ENCODE assay signal across 18 mouse cellular contexts in genomic region chr9:119034069-119034468, GRCm38 (mm10). TPM values are rescaled to one million over a fixed set of nuclear protein-coding genes. Genes with fewer than 3 reads are reported as not detected.
DNase-seq lines count a peak whose midpoint lies in the region; ATAC-seq lines count a peak whose summit lies in the region.
"Had no signal": no experiment of that assay in that cellular context is flagged by ENCODE, and none has a peak within 500 bp of the region (broad histone marks: within the 10 kb centered on the region; RNA-seq: fewer than 3 reads in every experiment).

No protein-coding gene starts in this region.

- no peaks in the 10 kb centered on the region for H3K9me3 ChIP-seq in forebrain, embryonic 10.5 days
- no peaks in the 10 kb centered on the region for H3K9me3 ChIP-seq in forebrain, embryonic 16.5 days (ENCODE audit: control insufficient read depth, low read length)
- no peaks in the 10 kb centered on the region for H3K9me3 ChIP-seq in hindbrain, embryonic 14.5 days (ENCODE audit: control insufficient read depth, low read length)
- H3K9me3 ChIP-seq in midbrain, embryonic 14.5 days (ENCODE audit: control insufficient read depth, low read length) = no peaks in the 10 kb centered on the region
- H3K9me3 ChIP-seq: limb, embryonic 15.5 days; stomach, embryonic 15.5 days had no signal

- ATAC-seq in forebrain, embryonic 16.5 days = no peak
- ATAC-seq in hindbrain, embryonic 14.5 days (ENCODE audit: low FRiP score) = no peak
- no peak for ATAC-seq in midbrain, embryonic 14.5 days (ENCODE audit: low FRiP score, low TSS enrichment)

- peak overlapping the region; percentile 74; the same call in 1 of the 2 replicates for H3K27ac ChIP-seq in forebrain, embryonic 10.5 days
- no peak overlapping the region for H3K27ac ChIP-seq in forebrain, embryonic 16.5 days (ENCODE audit: low read length)
- peak overlapping the region; percentile 73 for H3K27ac ChIP-seq in hindbrain, embryonic 14.5 days
- peak overlapping the region; percentile 64; the same call in 1 of the 2 replicates for H3K27ac ChIP-seq in midbrain, embryonic 14.5 days (replicated peaks; ENCODE audit: low read depth, low read length)
- H3K27ac ChIP-seq: macrophage; stomach, embryonic 15.5 days had no signal

- 77% methylated on average over 8 of the region's 8 CpGs for WGBS in forebrain, embryonic 10.5 days
- 52% methylated on average over 8 of the region's 8 CpGs for WGBS in forebrain, embryonic 16.5 days
- WGBS in hindbrain, embryonic 14.5 days = 73% methylated on average over 8 of the region's 8 CpGs
- WGBS in midbrain, embryonic 14.5 days = 66% methylated on average over 8 of the region's 8 CpGs

- H3K9ac ChIP-seq in forebrain, embryonic 16.5 days (replicated peaks; ENCODE audit: low read depth, low read length) = no peak overlapping the region
- no peak overlapping the region for H3K9ac ChIP-seq in hindbrain, embryonic 14.5 days
- no peak overlapping the region for H3K9ac ChIP-seq in midbrain, embryonic 14.5 days (replicated peaks; ENCODE audit: low read length)
- H3K9ac ChIP-seq: limb, embryonic 15.5 days; stomach, embryonic 15.5 days had no signal

- DNase-seq in forebrain, embryonic 10.5 days (ENCODE audit: extremely low spot score, low spot score) = no peak
- DNase-seq in Muller cell, postnatal 12 days (ENCODE audit: inconsistent ontology term) = peak; percentile 54
- DNase-seq in hindbrain, embryonic 14.5 days (ENCODE audit: low spot score) = no peak
- DNase-seq in midbrain, embryonic 14.5 days = peak; percentile 28
- DNase-seq in heart, adult 8-10 months (ENCODE audit: low spot score) = no peak
- DNase-seq in adrenal gland, adult 2 months = no peak
- DNase-seq in left cerebral cortex, adult 18-20 months (ENCODE audit: low spot score in 2 of 2) = no peak
- DNase-seq: adrenal gland, postnatal 36 days; heart, adult 18-20 months; kidney, postnatal 14 days; lung, adult 18-20 months; spleen, adult 18-20 months; thymus, postnatal 14 days had no signal

- peaks cover 28% of the 10 kb centered on the region for H3K36me3 ChIP-seq in forebrain, embryonic 10.5 days (replicated peaks)
- H3K36me3 ChIP-seq in forebrain, embryonic 16.5 days (ENCODE audit: control insufficient read depth, insufficient read depth) = peaks cover 2% of the 10 kb centered on the region; the same call in 1 of the 2 replicates
- no peaks in the 10 kb centered on the region; the same call in 1 of the 2 replicates for H3K36me3 ChIP-seq in hindbrain, embryonic 14.5 days (replicated peaks; ENCODE audit: control insufficient read depth, insufficient read depth)
- H3K36me3 ChIP-seq in midbrain, embryonic 14.5 days (ENCODE audit: control insufficient read depth, insufficient read depth, low read length) = no peaks in the 10 kb centered on the region

- H3K4me1 ChIP-seq in forebrain, embryonic 10.5 days = peaks cover 49% of the 10 kb centered on the region
- H3K4me1 ChIP-seq in forebrain, embryonic 16.5 days (replicated peaks; ENCODE audit: control insufficient read depth, insufficient read depth, low read length) = peaks cover 44% of the 10 kb centered on the region
- H3K4me1 ChIP-seq in hindbrain, embryonic 14.5 days (replicated peaks; ENCODE audit: control insufficient read depth, insufficient read depth, low read length) = peaks cover 37% of the 10 kb centered on the region
- H3K4me1 ChIP-seq in midbrain, embryonic 14.5 days (ENCODE audit: control insufficient read depth, insufficient read depth, low read length) = peaks cover 28% of the 10 kb centered on the region

- no peaks in the 10 kb centered on the region for H3K27me3 ChIP-seq in forebrain, embryonic 10.5 days (ENCODE audit: poor library complexity, severe bottlenecking)
- no peaks in the 10 kb centered on the region for H3K27me3 ChIP-seq in forebrain, embryonic 16.5 days (replicated peaks; ENCODE audit: control insufficient read depth, insufficient read depth, low read length)
- H3K27me3 ChIP-seq in hindbrain, embryonic 14.5 days (ENCODE audit: control insufficient read depth, insufficient read depth, low read length) = no peaks in the 10 kb centered on the region
- H3K27me3 ChIP-seq in midbrain, embryonic 14.5 days (ENCODE audit: control insufficient read depth, insufficient read depth, low read length) = no peaks in the 10 kb centered on the region
- H3K27me3 ChIP-seq: limb, embryonic 15.5 days; stomach, embryonic 15.5 days had no signal

- H3K4me3 ChIP-seq in forebrain, embryonic 10.5 days = no peak overlapping the region
- no peak overlapping the region for H3K4me3 ChIP-seq in forebrain, embryonic 16.5 days (replicated peaks; ENCODE audit: low read length)
- H3K4me3 ChIP-seq in hindbrain, embryonic 14.5 days (replicated peaks; ENCODE audit: low read length) = no peak overlapping the region
- no peak overlapping the region for H3K4me3 ChIP-seq in midbrain, embryonic 14.5 days (replicated peaks; ENCODE audit: low read depth, low read length)
- H3K4me3 ChIP-seq: erythroblast, embryonic 14.5 days; limb, embryonic 15.5 days; stomach, embryonic 15.5 days had no signal

- no peak overlapping the region for H3K4me2 ChIP-seq in forebrain, embryonic 16.5 days (ENCODE audit: low read length)
- H3K4me2 ChIP-seq in hindbrain, embryonic 14.5 days (replicated peaks) = no peak overlapping the region
- no peak overlapping the region for H3K4me2 ChIP-seq in midbrain, embryonic 14.5 days (ENCODE audit: low read length)
- H3K4me2 ChIP-seq: limb, embryonic 15.5 days; stomach, embryonic 15.5 days had no signal

RNA-seq across cellular contexts. Expression of gene Vill, which starts 18.5 kb away (rescaled TPM):
- 13.6 and 15.2 TPM in 2 replicates for polyA plus RNA-seq in forebrain, embryonic 10.5 days (2016; fragmentation: Nextera tagmentation; extraction: Ambion mirVana)
- 1.5 and 2.8 TPM in 2 replicates for polyA plus RNA-seq in forebrain, embryonic 16.5 days (2015; fragmentation: Nextera tagmentation; extraction: Ambion mirVana)
- 3.1 and 4.4 TPM in 2 replicates for polyA plus RNA-seq in hindbrain, embryonic 14.5 days (2014; fragmentation: Nextera tagmentation; extraction: Ambion mirVana)
- polyA plus RNA-seq in midbrain, embryonic 14.5 days (2014; fragmentation: Nextera tagmentation; extraction: Ambion mirVana) = 2.1 and 2.6 TPM in 2 replicates
- total RNA-seq in heart, adult 8-10 months (2022) = under 1 TPM in 3 of 4 experiments, not detected in 1; 0.26 to 0.73 (median 0.50) TPM
- 1 to 10 TPM; 1.5 to 2.0 TPM for total RNA-seq in adrenal gland, adult 2 months (2021)
- 3.4 and 4.2 TPM in 2 replicates for polyA plus RNA-seq in adrenal gland, adult 2 months (2012; rRNA removed)
- 1 to 10 TPM; 6.7 to 9.0 TPM for total RNA-seq in left cerebral cortex, adult 18-20 months (2021)
- polyA plus RNA-seq: erythroblast, embryonic 14.5 days had no signal

RNA-seq across cellular contexts. Expression of gene Plcd1, which starts 59.2 kb away (rescaled TPM):
- 13.0 and 13.7 TPM in 2 replicates for polyA plus RNA-seq in forebrain, embryonic 10.5 days (2016; fragmentation: Nextera tagmentation; extraction: Ambion mirVana)
- 12.9 and 13.0 TPM in 2 replicates for polyA plus RNA-seq in forebrain, embryonic 16.5 days (2015; fragmentation: Nextera tagmentation; extraction: Ambion mirVana)
- polyA plus RNA-seq in hindbrain, embryonic 14.5 days (2014; fragmentation: Nextera tagmentation; extraction: Ambion mirVana) = 15.9 and 16.7 TPM in 2 replicates
- polyA plus RNA-seq in midbrain, embryonic 14.5 days (2014; fragmentation: Nextera tagmentation; extraction: Ambion mirVana) = 13.6 and 17.0 TPM in 2 replicates
- 10 to 100 TPM; 15.3 to 20.1 (median 17.5) TPM for total RNA-seq in heart, adult 8-10 months (2022)
- total RNA-seq in adrenal gland, adult 2 months (2021) = 10 to 100 TPM in 1 of 2 experiments, 1 to 10 TPM in 1; 4.8 to 20.7 TPM
- 16.6 and 17.5 TPM in 2 replicates for polyA plus RNA-seq in adrenal gland, adult 2 months (2012; rRNA removed)
- 10 to 100 TPM; 13.0 to 13.6 TPM for total RNA-seq in left cerebral cortex, adult 18-20 months (2021)

Comparison
In these comparisons a context has a peak if more than half of its experiments do, and no peak if none do; other contexts are left out.
1. DNase-seq: peak in Muller cell, postnatal 12 days (single experiment) and midbrain, embryonic 14.5 days (single experiment); none in forebrain, embryonic 10.5 days (single experiment), hindbrain, embryonic 14.5 days (single experiment), heart, adult 8-10 months (single experiment), adrenal gland, adult 2 months (single experiment) and left cerebral cortex, adult 18-20 months (0 of 2).